In genomic region chr3:154572341-154572972, GRCm38 (mm10) we compare ENCODE assay signal across 7 mouse cellular contexts. TPM values are rescaled to one million over a fixed set of nuclear protein-coding genes. Genes with fewer than 3 reads are reported as not detected.
DNase-seq lines count a peak whose midpoint lies in the region; ATAC-seq lines count a peak whose summit lies in the region.

No protein-coding gene starts in this region.

- peaks cover 39% of the 10 kb centered on the region for H3K27me3 ChIP-seq in midbrain, embryonic 10.5 days (ENCODE audit: low read depth, poor library complexity, severe bottlenecking)

- peaks cover 17% of the 10 kb centered on the region for H3K4me1 ChIP-seq in midbrain, embryonic 10.5 days

- peak; percentile 89 to 90 for DNase-seq in cerebellum, postnatal 10 days
- DNase-seq in frontal cortex, postnatal 25 days (ENCODE audit: low spot score in 2 of 2) = peak; percentile 33 to 64
- peak; percentile 76 for DNase-seq in induced T-regulatory cell, adult 2 months (ENCODE audit: low read depth)
- peak; percentile 65 to 71 for DNase-seq in left cerebral cortex, postnatal 25 days (ENCODE audit: low spot score in 2 of 2)
- DNase-seq in midbrain, embryonic 10.5 days (ENCODE audit: low spot score) = peak; percentile 81
- DNase-seq in right cerebral cortex, postnatal 25 days = peak; percentile 63

- 17% methylated on average over 12 of the region's 12 CpGs for WGBS in midbrain, embryonic 10.5 days

- intact Hi-C loops in left cerebral cortex, postnatal 25 days (cut with DNase I) = loop anchor here (1.0 to 5.0 kb wide), 3 partner anchors 245 to 610 kb away; no protein-coding TSS in a partner anchor

- H3K9me3 ChIP-seq in midbrain, embryonic 10.5 days (replicated peaks) = no peaks in the 10 kb centered on the region

- peaks cover under 1% of the 10 kb centered on the region; the same call in 1 of the 2 replicates for H3K36me3 ChIP-seq in midbrain, embryonic 10.5 days

- peak; percentile 89 for ATAC-seq in activated CD4-positive, CD25-positive, alpha-beta regulatory T cell, adult 4 months

- H3K27ac ChIP-seq in midbrain, embryonic 10.5 days (replicated peaks) = no peak overlapping the region

- 0 out of 2 replicates have a peak overlapping the region, but pooled peaks have one; percentile 20 for H3K4me3 ChIP-seq in midbrain, embryonic 10.5 days

RNA-seq across cellular contexts. Expression of gene Cryz, which starts 24.1 kb away (rescaled TPM):
- polyA plus RNA-seq in activated CD4-positive, CD25-positive, alpha-beta regulatory T cell, adult 4 months (2017; shearing (Covaris generic)) = 1 to 10 TPM; 1.3 to 3.1 TPM
- 10 to 100 TPM; 19.2 TPM for total RNA-seq in left cerebral cortex, postnatal 25 days (2021)
- polyA plus RNA-seq in midbrain, embryonic 10.5 days (2016; fragmentation: Nextera tagmentation; extraction: Ambion mirVana) = 19.5 and 21.2 TPM in 2 replicates

RNA-seq across cellular contexts. Expression of gene Tyw3, which starts 24.4 kb away (rescaled TPM):
- polyA plus RNA-seq in activated CD4-positive, CD25-positive, alpha-beta regulatory T cell, adult 4 months (2017; shearing (Covaris generic)) = 1 to 10 TPM; 4.7 to 9.8 TPM
- total RNA-seq in left cerebral cortex, postnatal 25 days (2021) = 10 to 100 TPM; 12.0 to 14.9 TPM
- polyA plus RNA-seq in midbrain, embryonic 10.5 days (2016; fragmentation: Nextera tagmentation; extraction: Ambion mirVana) = 18.7 and 21.0 TPM in 2 replicates
